44 mouse cellular contexts compared by ENCODE assay signal in genomic region chr5:107731844-107732243, GRCm38 (mm10). TPM values are rescaled to one million over a fixed set of nuclear protein-coding genes. Genes with fewer than 3 reads are reported as not detected.
"Had no signal": no experiment of that assay in that cellular context is flagged by ENCODE, and none has a peak within 500 bp of the region (broad histone marks: within the 10 kb centered on the region; RNA-seq: fewer than 3 reads in every experiment).

No protein-coding gene starts in this region.

- H3K4me3 ChIP-seq: heart, embryonic 10.5 days; heart, embryonic 12.5 days; heart, embryonic 13.5 days; heart, embryonic 15.5 days; hindbrain, embryonic 10.5 days; hindbrain, embryonic 12.5 days; hindbrain, embryonic 13.5 days; hindbrain, embryonic 15.5 days; intestine, embryonic 15.5 days; kidney, embryonic 15.5 days; layer of hippocampus, adult 2 months; left cerebral cortex, adult 2 months had no signal

- DNase-seq: heart, postnatal 10 days; heart, postnatal 14 days; heart, postnatal 36 days; heart, postnatal 4 days; kidney, adult 11 months; kidney, adult 18-20 months; kidney, adult 2 months; kidney, adult 9 months; kidney, postnatal 10 days; kidney, postnatal 14 days; kidney, postnatal 25 days; kidney, postnatal 36 days; kidney, postnatal 4 days; layer of hippocampus, adult 9-11 months; layer of hippocampus, postnatal 36 days had no signal

- H3K4me1 ChIP-seq: heart, embryonic 12.5 days; hindbrain, embryonic 12.5 days; intestine, embryonic 15.5 days had no signal

- H3K4me2 ChIP-seq: heart, embryonic 11.5 days; heart, embryonic 12.5 days; heart, embryonic 13.5 days; heart, embryonic 15.5 days; hindbrain, embryonic 12.5 days; hindbrain, embryonic 13.5 days; hindbrain, embryonic 14.5 days; hindbrain, embryonic 15.5 days; intestine, embryonic 15.5 days; kidney, embryonic 15.5 days had no signal

- H3K9me3 ChIP-seq: heart, embryonic 10.5 days; heart, embryonic 12.5 days; heart, embryonic 13.5 days; heart, embryonic 15.5 days; hindbrain, embryonic 10.5 days; hindbrain, embryonic 12.5 days; hindbrain, embryonic 13.5 days; hindbrain, embryonic 15.5 days; intestine, embryonic 15.5 days; kidney, embryonic 15.5 days had no signal

- H3K9ac ChIP-seq: heart, embryonic 12.5 days; heart, embryonic 13.5 days; heart, embryonic 15.5 days; hindbrain, embryonic 12.5 days; hindbrain, embryonic 13.5 days; hindbrain, embryonic 14.5 days; hindbrain, embryonic 15.5 days; intestine, embryonic 15.5 days; kidney, embryonic 15.5 days had no signal

- H3K36me3 ChIP-seq: heart, embryonic 10.5 days; heart, embryonic 12.5 days; heart, embryonic 13.5 days; heart, embryonic 15.5 days; hindbrain, embryonic 10.5 days; hindbrain, embryonic 12.5 days; hindbrain, embryonic 13.5 days; hindbrain, embryonic 15.5 days; intestine, embryonic 15.5 days; kidney, embryonic 15.5 days had no signal

- H3K27ac ChIP-seq: heart, embryonic 10.5 days; heart, embryonic 13.5 days; heart, embryonic 15.5 days; hindbrain, embryonic 10.5 days; hindbrain, embryonic 12.5 days; hindbrain, embryonic 13.5 days; hindbrain, embryonic 14.5 days; hindbrain, embryonic 15.5 days; hindbrain, postnatal 0 days; intestine, embryonic 15.5 days; kidney, embryonic 15.5 days; kidney, postnatal 0 days; layer of hippocampus, adult 2 months; left cerebral cortex, adult 2 months had no signal

- ATAC-seq: hindbrain, embryonic 16.5 days; hindbrain, postnatal 0 days; intestine, embryonic 15.5 days; intestine, embryonic 16.5 days; intestine, postnatal 0 days had no signal

RNA-seq across cellular contexts. Expression of gene Gfi1, which starts 6.0 kb away (rescaled TPM):
- total RNA-seq: heart, postnatal 25 days; heart, postnatal 36 days; layer of hippocampus, adult 18-20 months; layer of hippocampus, adult 2 months; layer of hippocampus, adult 8-10 months; layer of hippocampus, postnatal 10 days; layer of hippocampus, postnatal 14 days; layer of hippocampus, postnatal 25 days; layer of hippocampus, postnatal 36 days; left cerebral cortex, adult 18-20 months; left cerebral cortex, adult 2 months had no signal
- polyA plus RNA-seq: heart, embryonic 10.5 days; heart, embryonic 11.5 days; heart, embryonic 13.5 days; heart, postnatal 0 days; hindbrain, embryonic 12.5 days; hindbrain, embryonic 13.5 days; hindbrain, embryonic 14.5 days; hindbrain, embryonic 15.5 days; hindbrain, embryonic 16.5 days; kidney, embryonic 14.5 days; kidney, embryonic 15.5 days; kidney, embryonic 16.5 days; kidney, postnatal 0 days had no signal
